Mouse (Mus musculus) layer of hippocampus, postnatal 25 days (tissue): ENCODE measurements at regions not wholly inside any gene's neighbourhood (a gene's known extent, or its start where the extent isn't known, plus 50 kb on each side); places are given as distances from the start of the nearest gene placed in this dataset.
"Not testable (repeated sequence)": the region's sequence is repeated elsewhere in the genome, so short reads cannot be mapped to it uniquely, and the experiment has no call there.

Experiments
- DNase-seq, 2 experiments: peaks; one replicate each; pipeline ENCODE4 v3.0.0; 2022; ENCODE audit warnings: mixed read lengths in 2 of 2, low spot score in 1 of 2; ENCODE audit errors: extremely low spot score in 1 of 2

DNA sequence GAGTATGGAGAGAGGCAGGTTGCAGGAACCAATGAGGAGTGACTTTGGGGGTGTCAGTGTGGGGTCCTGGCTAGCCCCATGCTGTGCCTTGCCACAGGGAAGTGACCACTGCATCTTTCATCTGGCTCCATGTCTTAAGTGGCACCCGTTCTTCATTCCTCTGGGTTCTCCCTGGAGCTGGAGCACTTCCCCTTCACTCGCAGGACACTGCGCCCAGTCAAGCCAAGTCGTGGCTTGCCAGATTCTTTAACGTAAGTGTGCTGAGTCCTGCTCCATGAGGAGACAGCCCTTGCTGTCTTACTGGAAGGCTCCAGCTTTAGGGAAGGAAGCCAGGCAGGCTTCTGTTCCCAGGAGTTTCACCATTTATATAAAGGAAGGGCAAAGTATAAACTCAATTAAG is 279.1 kb upstream of the Cdh4 start:
- no peak for DNase-seq

DNA sequence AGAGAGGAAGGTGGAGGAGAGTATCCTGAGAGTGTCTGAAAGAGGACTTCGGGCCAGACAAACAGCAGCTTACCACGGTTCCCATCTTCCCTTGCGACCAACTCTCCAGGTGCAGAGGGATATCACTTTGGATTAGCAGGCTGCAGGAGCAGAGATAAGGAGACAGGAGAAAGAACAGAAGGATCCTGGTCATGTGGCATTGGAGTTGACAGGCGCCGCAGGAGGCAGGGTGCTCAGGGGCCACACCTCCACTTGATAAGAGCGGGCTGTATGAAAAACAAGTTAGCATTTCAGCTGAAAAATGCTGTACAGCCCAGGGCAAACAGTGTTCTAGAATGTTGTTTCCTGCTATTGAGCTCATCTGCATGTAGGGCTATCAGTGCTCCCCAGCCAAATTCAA is 272.1 kb upstream of the Cdh4 start:
- no peak for DNase-seq

DNA sequence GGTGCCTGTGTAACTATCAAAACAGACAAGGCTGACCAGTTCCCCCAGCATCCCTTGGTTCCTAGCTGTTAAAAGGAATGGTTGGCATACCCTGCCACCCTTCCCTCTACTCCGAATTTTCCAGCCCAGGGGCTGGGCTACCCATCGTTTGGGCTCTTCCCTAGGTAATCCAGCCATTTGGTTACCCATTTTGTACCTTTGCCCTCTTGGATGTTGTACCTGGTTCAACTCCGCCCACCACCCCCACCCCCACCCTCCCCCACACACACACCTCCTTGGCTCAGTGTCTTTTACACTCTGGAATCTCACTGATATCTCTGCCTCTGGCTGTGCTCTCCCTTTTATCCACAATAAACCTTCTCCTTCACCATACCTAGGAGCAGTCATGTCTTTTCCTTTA is 271.6 kb upstream of the Cdh4 start:
- DNase-seq = no peak

DNA sequence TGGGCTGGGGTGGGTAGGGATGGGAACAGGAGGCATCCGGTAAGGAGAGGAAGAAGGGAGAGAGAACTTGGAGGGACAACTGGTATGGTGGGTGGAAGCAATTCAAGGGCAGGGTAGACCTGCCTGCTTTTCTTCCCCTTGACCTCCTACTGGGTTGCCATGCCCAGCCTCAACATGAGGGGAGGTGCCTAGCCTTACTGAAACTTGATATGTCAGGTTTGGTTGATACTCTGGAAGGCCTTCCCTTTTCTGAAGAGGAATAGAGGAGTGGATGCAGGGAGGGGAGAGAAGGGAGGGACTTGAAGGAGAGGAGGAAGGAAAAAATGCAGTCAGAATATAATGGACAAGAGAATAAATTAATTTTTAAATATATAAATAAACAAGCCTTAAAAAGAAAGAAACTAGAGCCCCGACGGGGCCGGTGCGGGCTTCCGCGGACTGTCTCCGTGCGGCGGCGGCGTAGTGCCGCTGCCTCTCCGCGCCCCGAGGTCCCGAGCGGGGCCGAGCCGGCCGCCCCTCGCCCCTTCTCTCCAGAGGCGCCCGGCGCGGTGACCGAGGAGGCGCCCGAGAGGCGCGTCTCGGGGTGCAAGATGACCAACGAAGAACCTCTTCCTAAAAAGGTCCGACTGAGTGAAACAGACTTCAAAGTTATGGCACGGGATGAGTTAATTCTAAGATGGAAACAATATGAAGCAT is 265.2 kb upstream of the Cdh4 start:
- not testable (repeated sequence) for DNase-seq

DNA sequence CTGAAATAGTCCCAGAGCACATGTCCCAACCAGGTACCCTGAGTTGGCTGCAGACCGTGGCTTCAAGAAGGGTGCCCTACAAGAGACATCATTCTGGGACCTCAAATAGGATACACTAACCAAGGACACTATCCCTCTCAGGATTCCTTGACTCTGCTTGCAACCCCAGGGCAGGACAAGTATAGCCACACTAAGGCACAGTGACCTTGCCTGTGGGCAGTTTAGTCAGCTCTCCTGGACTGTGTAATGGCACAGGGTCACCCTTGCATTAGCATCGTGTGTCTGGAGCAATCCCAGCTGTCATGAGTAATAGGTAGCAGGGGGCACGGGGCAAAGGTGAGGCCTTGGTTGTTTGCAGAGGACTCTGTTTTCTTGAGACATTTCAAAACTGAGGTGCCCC is 260.9 kb upstream of the Cdh4 start:
- DNase-seq = no peak

DNA sequence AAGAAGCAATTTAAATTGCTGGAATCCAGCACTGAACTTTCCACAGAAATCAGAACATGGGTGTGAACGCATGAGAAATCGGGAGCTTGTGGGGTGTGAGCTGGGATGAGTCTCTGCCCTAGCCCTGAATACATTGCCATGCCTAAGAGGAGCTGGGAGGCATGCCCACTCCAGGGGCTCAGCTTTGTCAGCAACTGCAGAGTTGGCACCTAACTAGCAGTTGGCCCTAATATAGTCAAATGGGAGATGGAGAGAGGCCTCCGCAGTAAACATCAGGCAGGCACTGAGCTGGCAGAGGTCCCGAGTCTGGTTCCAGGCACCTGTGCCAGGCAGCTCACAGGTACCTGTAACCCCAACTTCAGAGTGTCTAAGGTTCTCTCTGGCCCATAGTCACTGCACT is 260.1 kb upstream of the Cdh4 start:
- DNase-seq = no peak

DNA sequence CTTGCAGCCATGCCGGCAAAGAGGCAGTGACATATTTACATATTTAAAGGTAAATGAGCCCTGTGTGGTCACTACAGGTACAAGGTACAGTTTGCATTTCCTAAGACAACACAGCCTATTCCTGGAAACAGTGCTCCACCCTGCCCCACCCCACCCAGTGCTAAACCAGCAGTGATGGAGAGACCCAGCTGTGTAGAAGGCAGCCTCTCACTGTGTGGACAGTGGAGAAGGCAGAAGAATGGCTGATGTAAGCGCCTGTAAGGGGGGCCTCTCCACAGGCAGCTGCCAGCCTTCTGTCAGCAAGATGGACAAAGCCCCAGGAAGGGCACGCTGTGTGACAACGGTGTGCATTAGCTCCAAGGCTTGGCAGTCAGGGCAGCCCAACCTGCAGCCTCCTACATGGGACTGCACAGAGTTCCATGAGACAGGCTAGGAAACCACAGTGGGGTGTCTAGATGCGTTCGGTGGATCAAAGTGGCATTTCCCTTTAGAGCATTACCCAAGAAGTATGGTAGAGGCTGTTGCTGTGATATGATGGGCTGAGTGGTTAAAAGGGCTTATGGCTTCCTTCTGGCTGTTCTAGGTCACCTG is 249.2 kb upstream of the Cdh4 start:
- DNase-seq = no peak

DNA sequence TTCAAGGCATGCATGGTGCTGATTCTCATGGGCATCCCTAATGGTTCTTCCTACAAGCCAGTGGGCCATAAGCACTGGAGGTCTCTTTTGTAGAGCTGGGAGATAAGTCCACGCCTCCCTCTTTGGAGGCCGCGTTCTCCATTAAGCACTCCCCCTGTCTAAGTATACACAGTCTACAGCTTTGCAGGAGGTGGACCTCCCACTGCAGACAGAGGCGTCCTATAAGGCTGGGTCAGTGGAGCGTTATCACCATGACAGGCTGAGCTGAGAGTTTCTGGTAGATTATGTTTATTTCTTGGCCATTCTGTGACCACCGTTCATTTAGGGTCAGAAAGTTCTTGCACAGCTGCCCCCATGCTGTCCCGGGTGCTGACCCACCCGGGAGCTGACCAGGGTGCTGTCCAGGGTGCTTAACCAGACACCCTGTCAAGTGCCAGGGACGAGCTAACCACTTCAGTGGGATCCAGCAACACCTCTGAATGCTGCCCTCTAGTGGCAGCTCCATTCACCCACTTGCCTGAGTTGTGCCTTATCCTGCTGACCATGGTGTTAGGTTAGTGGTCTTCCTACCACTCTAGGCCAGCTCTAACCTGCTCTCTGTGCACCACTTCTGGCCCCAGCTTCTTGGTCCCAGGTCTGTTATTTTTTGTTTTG is 248.6 kb upstream of the Cdh4 start:
- peak; percentile 60 to 77 for DNase-seq

DNA sequence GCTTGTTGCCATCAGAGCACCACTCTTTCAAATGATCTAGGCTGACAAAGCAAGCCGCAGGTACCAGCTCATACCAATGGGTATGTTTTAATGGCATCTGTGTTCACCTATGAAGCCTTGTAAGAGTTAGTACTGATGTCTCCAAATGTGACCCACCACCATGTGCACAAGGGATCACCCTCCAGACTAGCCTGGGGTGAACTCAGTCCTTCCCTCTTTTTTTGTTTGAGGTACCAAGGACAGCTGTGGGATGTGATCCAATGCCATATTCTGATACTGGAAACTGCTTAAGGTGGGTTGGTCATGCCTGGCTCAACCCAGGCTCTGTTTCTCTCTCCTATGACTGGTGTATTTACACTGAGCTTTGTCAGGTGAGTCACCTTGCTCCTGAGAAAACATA is 244.8 kb upstream of the Cdh4 start:
- no peak for DNase-seq

DNA sequence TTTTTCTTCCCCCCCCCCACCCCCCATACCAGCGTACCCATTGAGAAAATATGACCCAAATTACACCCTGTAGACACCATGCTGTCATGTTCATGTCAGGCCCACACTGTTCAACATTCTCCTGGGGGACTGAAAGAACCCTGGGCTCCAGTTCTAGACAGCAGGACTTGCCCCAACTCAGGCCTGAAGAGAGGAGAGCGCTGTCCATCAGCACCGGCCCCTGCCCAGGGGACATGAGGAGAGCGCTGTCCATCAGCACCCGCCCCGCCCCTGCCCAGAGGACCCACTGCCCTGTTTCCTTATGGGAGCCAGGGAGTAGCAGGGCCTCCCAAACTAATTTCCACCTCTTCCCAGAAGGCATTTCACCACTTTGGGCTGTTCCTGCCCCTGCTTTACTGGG is 241.7 kb upstream of the Cdh4 start:
- no peak for DNase-seq

DNA sequence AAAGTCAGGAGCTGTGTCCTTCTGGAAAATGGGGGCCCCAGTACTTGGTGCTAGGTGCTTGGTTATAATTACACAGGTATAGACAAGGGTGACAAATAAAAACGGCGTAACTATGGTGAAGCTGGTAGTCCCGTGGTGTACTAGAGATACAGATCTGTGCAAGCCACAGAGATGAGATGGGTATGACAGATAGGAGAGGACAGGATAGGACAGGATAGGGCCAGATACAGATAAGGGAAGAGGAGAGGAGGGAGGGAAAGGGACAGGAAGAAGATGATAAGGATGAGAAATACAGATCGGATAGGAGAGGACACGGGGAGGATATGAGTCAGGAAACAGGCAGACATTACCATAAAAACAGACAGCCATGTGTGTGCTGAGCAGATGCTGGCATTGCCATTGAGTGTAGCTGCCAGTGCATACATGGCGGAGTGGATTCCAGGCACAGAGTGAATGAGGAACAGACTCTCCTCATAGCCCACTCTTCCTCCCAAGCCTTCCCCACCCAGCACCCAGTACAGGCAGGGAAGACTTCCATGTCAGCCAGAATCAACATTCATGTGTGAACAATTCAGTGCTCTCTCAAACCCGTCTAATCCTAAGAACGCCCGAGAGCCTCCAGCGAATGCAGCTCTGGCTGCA is 231.9 kb upstream of the Cdh4 start:
- no peak for DNase-seq

DNA sequence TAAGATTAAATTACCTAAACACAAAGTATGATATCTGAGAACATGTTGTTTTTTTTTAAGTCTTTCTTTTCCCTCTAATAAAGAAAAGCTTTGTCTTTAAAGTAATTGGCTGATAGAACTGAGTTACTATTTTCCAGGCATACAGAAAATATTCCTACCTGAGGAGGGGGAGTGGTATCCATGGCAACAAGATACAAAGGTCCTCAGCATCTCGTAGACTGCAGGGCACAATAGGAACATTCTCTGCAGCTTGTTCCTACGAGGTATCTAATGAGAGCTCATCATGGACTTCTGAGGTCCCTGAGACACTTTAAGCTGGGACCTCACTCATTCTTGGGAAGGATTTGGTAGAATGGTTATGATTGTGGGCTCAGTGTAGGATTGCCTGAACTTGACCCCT is 225.5 kb upstream of the Cdh4 start:
- DNase-seq = no peak

DNA sequence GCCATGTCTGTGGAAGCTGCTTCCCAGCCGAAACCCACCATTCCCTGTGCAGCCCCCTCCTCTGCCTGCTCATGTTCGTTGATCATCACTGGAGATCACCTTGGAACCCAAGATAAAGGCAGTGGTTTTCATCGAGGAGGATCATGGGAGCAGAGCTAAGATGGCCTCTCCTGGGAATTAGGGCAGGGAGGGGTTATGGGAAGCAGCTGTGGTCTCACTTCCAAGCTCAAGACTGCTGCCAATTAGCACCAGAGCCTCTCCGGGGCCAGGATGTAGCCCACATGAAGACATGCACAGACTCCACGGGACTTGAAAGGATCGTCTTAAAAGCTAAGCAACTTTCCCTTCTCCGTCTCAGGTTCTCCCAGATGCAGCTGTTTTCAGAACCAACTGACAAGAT is 214.1 kb upstream of the Cdh4 start:
- DNase-seq = no peak

DNA sequence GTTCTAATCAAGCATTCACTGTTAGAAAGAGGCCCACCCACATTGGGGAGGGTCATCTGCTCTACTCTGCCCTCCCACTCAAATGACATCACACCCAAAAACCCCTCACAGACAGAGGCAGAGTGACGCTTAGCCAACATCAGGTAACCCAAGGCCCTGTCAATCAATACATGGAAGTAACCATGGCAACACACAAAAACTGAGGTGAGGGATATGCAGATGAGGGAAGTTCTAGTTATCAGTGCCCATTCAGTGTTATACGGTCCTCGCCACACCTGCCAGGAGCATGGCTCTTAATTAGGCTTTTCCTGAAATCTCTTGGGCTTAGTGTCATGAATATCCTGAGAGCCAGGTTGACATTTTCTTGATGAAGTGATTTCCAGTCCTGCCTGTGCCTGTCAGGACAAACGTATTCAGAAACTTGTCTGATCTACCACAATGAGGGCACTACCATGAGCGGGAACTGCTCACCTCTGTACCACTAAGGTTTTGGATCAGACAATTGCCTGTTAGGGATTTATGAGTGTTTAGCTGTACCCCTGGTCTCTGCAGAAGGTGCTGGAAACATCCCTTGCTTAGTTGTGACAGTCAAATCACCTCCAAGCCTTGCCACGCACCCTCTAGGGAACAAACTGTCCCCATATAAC is 210.4 kb upstream of the Cdh4 start:
- no peak for DNase-seq

DNA sequence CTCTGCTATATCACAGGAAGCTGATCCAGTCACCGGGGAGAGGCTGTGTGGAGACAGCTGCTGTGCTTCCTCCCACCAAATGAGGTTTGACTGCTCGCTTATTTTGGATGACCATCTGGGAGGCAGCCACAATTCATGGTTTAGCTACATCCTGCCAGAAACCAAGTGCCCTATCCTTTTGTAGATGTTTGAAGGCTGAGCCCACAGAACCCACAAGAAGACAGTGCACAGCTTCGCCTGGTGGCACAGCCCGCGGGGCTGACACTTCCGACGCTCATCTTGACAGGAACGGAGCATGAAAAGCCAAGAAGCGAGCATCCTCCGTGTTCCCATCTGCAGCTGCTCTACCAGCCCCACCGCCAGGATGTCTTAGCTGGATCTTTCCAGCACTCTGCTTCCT is 204.1 kb upstream of the Cdh4 start:
- peak; percentile 9 to 25 for DNase-seq

DNA sequence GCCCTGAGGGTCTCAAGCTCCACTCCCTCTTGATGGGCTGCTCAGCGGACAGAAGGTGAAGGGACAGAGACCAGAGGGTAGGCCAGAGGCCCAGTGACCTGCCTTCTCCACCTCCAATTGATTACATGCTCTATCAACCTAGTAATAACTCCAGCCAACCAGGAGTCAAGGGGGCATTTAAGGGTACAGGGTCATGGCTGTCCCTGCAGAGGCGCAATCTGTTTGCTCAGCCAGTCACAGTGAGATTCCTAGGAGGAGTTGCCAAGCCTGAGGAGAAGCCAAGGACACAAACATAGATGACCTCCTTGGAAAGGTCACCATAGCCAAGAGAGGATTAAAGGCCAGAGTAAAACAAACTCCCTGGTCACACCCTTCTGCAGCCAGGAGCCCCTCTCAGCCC is 181.3 kb upstream of the Cdh4 start:
- no peak for DNase-seq

DNA sequence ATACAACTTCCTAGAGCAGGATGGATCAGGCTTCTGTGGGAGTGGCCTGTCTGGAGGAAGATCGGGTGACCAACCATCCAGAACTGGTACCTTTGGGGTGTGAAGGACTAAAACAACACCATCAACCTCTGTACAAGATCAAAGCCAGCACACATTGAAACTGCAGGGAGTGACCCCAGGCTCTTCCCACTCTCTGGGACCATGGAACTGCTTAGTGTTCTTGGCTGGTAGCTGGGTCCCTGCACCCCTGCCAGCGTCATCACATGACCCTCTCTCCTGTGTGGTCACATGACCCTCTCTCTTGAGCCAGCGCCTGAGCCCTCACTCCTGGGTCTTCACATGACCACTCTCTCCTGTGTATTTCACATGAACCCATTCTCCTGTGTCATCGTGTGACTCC is 178.3 kb upstream of the Cdh4 start:
- no peak for DNase-seq

DNA sequence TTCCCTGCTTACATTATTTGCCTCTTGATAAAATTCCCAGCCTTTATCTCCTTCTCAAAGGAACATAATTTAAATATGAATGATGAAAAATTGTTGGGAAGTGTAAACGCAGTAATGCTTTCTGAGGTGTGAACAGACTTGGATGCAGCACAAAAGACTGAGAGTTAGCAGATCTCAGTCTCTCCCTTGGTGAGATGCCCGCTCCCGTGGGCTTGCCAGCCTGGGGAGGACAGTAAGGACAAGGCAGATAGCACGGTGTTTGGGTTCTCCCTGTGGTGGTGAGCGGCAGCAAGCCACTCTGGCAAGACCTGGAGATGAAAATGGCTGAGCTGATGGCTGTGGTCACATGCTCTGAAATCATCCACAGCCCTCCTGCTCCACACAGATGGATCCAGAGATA is 176.8 kb upstream of the Cdh4 start:
- DNase-seq = no peak

DNA sequence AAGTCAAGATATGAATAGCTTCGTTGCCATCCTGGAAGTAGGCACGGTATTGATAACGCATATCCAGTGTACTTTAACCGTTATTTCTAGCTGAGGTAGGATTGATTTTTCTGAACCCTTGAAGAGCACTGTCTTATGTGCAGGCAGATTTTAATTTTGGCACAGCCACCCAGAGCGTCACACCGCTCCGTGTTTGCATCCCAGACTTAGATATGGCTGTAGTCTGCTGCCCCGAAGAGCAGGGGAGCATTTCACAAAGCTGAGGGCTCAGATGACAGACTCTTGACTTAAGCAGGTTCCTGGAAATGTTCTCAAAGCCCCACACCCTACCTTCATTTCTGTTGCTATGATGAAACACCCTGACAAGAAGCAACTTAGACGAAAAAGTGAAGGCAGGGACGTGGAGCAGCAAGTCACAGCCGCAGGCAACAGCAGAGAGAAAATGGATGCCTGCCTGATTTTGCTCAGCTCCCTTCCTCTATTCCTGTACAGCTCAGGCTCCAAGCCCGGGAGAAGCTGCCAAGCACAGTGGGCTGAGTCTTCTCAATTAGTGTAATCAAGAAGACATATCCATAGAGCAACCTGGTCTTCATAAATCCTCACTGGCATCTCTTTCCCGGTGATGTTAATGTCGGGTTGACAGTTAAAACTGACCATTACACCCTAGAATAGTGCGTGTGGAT is 164.9 kb upstream of the Cdh4 start:
- DNase-seq = no peak

DNA sequence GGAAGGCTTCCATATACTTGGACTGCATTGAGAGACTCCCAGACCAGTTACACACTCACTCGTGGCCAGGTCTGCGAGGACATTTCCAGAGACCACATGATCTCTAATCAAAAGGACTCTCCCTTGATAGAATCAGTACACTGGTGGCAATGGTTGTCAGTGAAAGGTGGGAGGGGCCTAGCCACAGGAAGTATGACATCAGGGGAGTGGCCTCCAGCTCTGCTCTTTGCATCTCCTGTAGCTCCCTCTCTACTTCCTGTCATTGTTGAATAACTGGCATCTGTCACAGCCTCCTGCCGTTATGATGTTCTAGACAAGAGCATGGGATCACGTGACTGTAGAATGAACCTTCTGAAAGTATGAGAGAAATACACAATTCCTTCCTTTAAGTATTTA is 164.3 kb upstream of the Cdh4 start:
- no peak for DNase-seq

DNA sequence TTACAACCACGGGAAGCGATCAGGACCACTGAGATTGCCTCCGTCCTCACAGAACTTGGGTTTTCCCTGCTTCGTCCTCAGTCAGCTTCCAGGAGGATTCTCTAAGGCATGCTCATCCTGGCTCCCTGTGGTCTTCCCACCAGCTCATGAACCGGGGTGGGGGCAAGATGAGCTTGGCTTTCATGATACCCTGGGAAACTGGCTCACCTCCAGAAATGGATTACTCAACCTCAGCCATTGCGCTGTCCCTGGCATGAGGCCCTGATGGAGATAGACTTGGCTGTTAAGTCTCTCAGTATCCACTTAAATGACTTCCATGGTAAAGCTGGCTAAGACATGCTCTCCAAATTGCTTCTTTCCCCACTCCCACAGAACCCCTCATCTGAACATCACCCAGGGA is 160.0 kb upstream of the Cdh4 start:
- DNase-seq = no peak
